Mouse (Mus musculus) heart, postnatal 36 days (tissue): ENCODE data around the gene Thsd4. TPM values are rescaled to one million over a fixed set of nuclear protein-coding genes. Genes with fewer than 3 reads are reported as not detected.

Experiments used
- DNase-seq, 2 experiments: peaks; one replicate each; pipeline ENCODE4 v3.0.0; 2021 to 2022
- intact Hi-C: fragments of 180-260 bp; cut with DNase I; formaldehyde crosslinking; loops from one replicate; pipeline ENCODE4 v1.15.1; 2025
- total RNA-seq, 2 experiments: library from RNA; stranded (reverse); gene quantifications; 2 replicates each; pipeline ENCODE4 v1.2.3; 2021

Thsd4 gene
- total RNA-seq, 2 experiments from 2014 or later: 5.4 to 6.6 TPM

DNA sequence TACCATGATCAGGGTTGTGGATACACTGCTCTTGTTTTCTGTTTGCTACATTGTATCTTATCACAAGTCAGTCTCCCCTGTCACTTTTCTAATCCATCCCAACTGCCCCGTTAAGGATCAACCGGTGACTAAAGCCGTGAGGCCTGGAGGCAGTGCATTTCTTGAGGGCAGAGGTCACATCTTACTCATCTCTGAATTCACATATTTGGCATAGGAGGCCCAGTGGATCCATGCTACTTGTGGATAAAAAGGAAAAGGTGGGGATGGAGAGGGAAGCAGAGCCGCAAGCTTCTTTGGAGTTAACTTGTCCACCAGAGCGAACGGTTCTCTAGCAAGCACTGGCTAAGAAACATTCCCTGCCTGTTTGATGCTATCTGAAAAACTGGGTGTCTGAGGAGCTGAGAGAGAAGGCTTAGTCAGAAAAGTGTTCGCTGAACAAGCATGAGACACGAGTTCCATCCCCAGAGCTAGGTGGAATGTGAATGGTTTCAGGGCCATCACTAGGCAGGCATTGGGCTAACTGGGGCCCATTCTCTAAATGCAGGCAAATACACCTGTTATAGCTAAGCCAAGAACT, 211.0 kb downstream of the Thsd4 start:
- intact Hi-C loops: no loop called here
- DNase-seq: no peak

DNA sequence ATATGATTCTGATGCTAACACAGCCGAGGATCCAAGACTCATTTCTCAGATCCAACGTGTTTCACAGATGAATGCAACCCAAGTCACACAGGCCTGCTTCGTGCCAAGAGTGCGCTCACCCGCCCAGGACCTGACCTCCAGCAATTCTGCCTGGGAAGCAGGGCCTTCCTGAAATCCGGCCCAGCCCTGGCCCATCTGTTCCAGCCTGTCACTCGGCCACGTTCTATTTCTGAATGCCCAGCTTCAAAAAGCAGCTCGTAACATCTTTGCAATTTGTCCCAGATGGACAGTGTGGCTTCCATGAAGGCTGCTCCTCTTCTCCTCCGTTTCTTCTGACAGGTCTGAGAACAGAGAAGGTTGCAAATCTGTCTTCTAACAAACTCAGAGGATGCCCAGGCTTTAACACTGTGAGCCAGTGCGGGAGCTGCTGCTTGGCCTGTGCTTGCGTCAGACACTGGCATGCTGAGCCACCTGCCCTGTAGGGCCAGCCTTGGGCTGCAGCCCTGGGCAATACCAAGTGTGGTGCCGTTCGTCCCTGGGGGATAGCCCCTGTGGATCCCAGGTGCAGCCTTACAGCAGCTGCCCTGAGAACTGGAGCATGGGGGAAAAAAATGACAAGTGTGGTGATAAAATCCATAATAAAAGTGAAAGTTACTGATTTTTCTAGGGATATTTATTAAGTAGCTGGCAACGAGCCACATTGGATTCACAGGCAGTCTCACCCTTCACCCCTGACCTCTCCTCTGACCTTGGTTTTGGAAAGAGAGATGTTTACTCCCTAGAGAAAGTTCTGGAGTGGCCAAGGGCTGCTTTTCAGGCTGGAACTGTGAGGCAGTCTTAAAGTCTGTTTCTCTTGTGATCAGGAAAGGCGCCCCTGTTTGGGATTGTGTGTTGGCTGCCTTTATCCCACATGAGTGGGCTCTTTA, 211.8 kb downstream of the Thsd4 start:
- intact Hi-C loops: loop anchor here (10.0 kb wide), 1 partner anchor 1055 kb away; no protein-coding TSS in a partner anchor
- DNase-seq: peak; percentile 69 to 76

DNA sequence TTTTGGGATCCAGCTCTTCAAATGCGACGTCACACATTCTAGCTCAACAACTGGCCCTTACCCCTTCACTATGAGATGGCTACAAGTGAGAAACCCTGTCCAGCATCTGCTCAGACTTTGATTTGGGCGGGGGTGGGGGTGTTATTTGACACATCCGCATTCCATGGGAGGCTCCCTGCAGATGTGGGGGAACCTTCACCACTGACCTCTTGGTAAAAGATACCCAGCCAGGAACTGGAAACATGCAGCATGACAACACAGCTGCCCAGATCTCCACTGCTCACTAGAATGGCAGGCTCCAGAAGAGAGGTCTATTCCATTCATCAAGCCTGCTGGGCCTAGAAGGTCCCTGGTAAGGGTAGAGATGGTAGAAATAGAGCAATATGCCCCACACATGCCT, 213.7 kb downstream of the Thsd4 start:
- DNase-seq: no peak
- intact Hi-C loops: loop anchor here (10.0 kb wide), 1 partner anchor 1057 kb away; no protein-coding TSS in a partner anchor

DNA sequence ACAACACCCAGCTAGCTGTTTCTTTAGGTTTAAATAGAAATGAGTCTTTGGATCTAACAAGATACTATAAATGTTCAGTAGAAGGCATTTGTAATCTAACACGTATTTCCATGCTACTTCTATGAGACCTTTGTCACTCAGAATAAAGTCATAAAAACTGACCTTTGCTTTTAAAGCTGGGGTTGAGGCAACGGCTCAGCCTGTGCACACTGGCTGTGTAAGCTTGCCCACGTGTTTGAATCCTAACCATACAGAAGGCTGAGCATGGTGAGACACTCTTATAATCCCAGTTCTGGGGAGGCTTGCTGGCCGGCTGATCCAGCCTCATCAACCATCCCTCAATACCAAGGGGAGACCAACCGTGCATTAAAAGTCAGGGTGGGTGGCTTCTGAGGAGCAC, 214.4 kb downstream of the Thsd4 start:
- no peak for DNase-seq
- intact Hi-C loops: loop anchor here (10.0 kb wide), 1 partner anchor 1057 kb away; no protein-coding TSS in a partner anchor

DNA sequence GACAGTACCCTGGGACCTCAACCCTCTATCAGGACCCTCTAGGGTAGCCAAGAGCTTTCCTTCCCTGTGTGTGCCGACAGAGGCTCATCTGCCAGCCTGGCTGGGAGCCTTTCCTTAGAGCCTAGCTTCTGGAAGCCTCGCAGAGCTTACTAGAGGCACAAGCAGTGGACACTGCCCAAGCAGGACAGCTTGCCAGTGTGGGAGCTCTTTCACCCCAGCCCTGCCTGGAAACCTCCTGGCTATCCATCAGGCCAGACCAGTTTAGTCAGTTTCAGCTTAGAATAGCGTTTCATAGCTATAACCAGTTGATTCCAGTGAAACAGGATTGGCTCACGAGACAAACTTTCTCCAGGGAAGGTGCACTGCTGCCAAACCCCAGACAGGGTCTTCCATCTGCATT, 215.6 kb downstream of the Thsd4 start:
- intact Hi-C loops: loop anchor here (10.0 kb wide), 1 partner anchor 1059 kb away; no protein-coding TSS in a partner anchor
- no peak for DNase-seq

DNA sequence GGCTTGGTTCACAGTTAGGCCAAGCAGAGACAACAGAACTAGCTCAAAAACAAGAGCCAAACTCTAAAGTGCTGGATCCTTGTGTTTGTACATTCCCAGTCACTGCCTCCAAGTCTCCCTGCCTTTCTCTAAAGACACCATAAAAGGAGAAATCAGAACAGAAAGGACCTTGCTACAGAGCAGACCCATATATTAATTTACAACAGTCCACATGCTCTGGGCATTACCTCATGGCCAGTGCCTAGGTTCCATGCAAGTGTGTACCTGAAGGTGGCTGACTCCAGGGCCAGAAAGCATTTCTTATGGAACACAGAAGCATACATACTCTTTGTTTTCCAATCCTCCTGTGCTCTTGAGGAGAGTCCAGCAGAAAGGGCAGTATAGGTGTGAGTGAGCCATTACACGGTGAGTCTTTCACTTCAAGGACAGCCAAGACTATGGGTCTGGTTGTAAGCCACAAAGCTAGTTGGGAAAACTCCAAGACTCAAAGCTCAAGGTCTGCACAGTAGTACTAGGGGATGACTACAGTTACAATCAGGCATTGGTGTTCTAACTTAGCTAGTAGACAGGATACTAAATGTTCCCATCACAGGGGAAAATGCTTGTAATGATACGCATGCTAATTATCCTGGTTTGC, 216.5 kb downstream of the Thsd4 start:
- intact Hi-C loops: loop anchor here (10.0 kb wide), 1 partner anchor 1059 kb away; no protein-coding TSS in a partner anchor
- DNase-seq: no peak

DNA sequence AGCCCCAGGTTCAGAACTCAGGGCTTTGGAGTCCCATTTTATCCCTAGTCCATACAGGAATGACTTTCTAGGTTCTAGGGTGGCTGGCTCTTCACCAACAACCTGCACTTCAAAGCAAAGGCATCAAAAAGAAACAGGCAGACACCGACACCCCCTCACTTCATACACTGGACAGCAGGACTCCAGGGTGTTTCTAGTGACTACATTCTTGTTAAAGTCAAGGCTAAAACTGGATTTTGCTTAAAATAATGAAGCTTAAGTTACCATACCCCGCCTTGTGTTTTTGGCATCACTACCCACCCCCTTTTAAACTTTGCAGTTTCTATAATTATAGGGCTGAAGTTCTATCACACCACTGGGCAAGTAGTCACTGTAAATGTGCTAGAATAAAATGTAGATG, 225.6 kb downstream of the Thsd4 start:
- no peak for DNase-seq
- intact Hi-C loops: no loop called here

DNA sequence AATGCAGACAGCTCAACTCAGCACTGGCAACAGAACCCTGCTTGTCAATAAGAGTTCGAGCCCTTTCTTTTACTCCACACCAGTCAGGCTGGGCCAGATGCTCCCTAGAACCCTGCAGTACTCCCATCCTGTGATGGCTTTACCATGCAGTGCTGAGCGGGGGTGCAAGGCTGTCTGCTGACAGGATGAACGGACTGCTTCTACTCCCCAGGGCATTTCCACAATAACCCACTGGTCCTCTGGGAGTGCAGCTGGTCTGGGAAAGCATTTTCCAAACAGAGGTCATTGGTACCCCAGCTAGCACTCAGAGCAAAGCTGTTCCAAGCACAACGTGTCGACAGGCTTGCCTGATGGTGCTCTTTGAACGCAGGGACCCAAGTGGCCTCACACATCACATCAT, 226.6 kb downstream of the Thsd4 start:
- intact Hi-C loops: no loop called here
- DNase-seq: no peak

DNA sequence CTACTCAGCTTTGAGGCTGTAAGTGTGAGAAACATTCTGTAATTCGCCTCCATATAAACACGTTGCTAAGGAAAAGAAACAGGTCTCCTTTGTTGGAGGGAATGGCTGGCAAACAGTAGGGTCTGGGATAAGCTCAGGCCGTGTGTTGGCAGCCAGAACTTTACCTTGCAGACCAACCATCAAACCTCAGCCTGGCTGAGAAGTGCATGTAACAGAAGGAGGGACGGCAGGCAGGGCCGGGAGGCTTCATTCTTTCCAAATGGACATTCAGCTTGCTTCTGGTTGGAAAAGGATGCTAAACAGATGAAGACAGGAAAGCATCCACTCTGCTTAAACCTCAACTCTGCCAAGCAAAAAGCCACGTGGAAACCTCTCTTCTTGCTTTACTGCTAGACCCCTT, 228.7 kb downstream of the Thsd4 start:
- intact Hi-C loops: no loop called here
- DNase-seq: no peak

DNA sequence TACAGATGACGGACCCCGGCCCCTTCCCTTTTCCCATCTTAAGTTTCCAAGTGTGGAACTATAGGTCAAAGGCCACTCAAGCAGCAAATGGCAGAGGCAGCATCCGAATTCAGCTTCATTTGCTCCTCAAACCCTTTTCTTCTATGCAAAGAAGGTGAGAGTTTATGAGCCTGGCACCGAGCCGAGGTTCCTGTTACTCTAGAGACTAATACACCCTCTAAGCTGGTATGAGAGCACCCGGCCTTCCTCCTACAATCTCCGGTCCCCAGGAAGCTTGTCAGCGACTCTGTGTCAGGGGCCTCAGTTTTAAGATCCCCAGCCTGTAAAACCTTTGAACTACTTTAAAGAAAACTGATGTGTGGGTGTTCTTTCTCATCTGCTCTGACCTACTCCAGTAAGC, 231.1 kb downstream of the Thsd4 start:
- DNase-seq: no peak

DNA sequence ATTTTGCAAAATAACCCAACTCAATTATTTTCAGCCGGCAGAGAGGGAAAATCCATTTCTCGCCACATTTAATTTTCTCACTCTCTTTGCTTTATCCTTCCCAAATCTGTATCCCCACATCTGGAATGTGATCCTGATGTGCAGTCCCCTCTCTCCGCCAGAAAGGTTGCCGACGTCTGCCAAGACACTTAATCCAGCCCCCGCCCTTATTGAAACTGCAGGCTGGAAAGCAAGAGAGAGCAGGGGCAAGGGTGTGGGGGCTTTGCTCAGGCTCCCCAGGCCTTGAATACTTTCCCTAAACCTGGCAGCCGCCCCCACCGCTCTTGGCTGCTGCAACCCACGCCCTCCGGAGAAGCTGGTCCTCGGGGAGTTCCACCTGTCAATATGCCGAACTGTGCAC, 233.1 kb downstream of the Thsd4 start:
- intact Hi-C loops: no loop called here
- DNase-seq: no peak

More for the DNA sequence above, 231.1 kb downstream of the Thsd4 start:
- intact Hi-C loops: no loop called here

DNA sequence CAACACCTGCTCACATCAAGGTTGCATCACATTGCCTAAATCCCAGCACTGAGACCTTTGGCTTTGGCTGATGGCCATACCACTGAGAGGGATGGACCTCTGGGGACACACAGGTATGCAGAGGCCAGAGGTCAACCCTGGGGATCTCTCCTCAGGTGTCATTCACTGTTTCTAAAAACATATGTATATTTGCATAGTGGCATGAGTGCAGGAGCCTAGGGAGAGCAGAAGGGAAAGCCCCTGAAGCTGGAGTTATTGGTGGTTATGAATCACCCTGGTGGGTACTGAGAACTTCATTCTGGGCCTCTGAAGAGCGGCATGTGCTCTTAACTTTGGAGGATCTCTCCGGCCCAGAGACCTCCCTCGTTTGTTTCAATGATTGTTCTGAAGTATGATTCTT, 235.5 kb downstream of the Thsd4 start:
- intact Hi-C loops: no loop called here
- DNase-seq: no peak

DNA sequence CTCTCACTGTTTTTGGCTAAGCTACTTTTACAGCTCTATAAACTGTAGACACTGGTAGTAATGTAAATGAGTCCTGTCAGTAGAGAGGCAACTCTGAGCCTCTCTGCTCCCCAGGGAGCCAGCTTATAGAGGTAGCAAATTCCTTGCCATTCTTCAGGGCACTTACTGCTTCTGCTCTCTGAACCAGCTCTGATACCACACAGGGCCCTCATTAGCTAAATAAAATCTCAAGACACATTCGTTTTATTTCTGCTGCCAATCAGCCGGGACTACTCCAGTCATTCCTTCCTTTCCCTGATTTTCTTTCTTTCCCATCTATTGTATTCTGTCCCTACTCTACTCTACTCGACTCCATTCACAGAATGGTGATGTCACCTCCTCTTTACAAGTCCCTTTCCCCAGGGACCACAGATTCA, 236.8 kb downstream of the Thsd4 start:
- no peak for DNase-seq

DNA sequence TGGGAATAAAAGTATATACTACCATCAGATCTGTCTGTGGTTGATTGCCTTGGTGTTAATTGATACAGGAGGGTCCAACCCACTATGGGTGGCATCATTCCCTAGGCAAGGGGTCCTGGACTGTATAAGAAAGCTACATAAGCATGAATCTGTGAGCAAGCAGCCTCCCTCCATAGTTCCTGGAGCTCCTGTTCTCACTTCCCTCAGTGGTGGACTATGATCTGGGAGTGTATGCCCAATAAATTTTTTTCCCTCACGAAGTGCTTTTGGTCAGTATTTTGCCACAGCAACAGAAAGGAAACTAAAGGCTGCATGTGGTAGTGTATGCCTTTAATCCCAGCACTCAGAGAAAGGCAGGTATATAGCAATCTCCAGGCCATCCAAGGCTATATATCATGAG, 237.5 kb downstream of the Thsd4 start:
- no peak for DNase-seq
- intact Hi-C loops: no loop called here

More for the DNA sequence above, 236.8 kb downstream of the Thsd4 start:
- intact Hi-C loops: no loop called here

DNA sequence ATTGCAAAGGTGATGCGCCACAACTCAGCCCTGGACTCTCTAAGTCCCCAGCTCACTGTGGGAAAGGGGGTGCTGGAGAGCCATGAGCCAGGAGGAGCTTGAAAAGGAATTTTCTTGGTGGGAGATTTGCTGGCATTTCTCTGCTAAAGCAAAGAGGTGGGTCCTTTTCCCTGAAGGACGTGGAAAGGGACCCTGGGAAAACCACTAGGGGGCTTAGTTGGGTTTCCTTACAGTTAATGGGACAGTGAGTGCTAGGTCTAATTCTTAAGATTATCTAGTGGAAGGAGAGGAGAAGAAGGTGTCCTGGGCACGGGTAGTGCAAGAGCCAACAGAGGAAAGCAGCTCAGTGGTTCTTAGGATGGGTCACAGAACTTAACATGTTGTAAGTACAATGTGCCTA, 238.3 kb downstream of the Thsd4 start:
- no peak for DNase-seq
- intact Hi-C loops: loop anchor here (1.0 kb wide), 1 partner anchor 239 kb away; the partner anchor contains the start of gene Thsd4

DNA sequence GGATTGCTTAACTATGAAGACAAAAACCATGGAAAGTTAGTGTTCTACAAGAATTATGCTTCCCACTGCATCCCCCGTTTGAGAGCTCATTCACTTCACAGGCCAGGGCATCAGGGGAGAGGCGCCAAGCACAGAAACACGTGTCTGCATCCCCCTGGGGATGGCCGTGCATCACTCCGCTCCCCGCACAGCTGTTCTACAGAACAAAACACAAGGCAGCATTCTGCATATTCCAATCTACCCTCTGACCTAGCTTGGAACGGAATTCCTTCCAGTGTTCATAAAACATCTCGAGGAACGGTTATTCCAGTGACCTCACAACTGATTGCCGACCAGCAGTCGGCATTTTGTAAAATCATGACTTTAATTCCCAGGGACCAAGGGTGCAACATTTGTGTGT, 240.6 kb downstream of the Thsd4 start:
- peak; percentile 17 to 25 for DNase-seq
- intact Hi-C loops: no loop called here

DNA sequence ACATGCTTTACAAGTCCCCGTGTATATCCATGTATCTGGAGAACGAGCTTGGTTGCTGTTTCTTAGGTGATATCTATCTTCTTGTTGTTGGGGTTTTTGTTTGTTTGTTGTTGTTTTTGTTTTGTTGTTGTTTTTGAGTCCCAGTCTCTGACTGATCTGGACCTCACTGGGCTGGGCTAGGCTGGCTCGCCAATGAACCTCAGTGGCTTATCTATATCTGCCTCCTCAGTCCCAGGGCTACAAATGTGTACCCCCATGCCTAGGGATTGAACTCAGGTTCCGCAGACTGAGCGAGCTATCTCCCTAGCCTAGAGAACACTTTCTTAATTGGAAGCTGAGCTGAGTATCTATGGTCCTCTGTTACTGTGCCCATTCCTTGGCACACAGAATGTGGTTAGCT, 241.1 kb downstream of the Thsd4 start:
- DNase-seq: no peak
- intact Hi-C loops: no loop called here

DNA sequence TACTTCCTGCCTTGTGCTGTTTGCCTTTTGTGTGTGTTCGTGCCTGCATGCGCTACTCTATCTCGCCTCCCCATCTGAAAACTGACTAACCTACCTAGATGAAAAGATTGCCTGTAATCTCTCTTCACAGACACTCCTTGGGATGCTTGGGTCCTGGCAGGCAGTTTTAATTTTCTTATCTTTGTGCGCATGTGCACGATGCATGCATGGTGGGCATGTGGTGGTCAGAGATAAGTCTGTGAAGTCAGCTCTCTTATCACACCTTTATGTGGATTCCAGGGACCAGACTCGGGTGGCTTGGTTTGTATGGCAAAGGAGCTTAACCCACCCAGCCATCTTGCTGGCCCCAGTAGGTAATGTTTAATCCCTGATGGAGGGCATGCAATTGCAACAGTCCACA, 242.3 kb downstream of the Thsd4 start:
- intact Hi-C loops: no loop called here
- no peak for DNase-seq

DNA sequence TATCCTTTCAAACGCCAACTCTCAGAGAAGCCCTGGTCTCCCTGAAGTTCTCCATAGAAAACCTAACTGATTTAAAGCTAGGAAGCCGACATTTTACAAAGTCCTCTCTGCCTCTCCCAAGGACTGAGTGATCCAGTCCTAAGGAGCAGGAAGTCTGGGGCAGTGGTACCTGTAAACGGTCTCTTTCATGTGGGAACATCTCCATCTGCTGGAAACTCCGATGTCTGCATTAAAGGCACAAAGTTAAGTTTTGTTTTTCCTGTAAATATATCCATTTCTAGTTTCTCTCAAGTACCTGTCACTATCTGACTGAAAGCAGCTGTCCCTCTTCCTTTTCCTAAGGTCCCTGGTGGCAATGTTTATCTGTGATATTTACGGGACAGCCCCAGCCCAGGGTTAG, 245.5 kb downstream of the Thsd4 start:
- intact Hi-C loops: loop anchor here (1.0 kb wide), 1 partner anchor 31 kb away; no protein-coding TSS in a partner anchor
- no peak for DNase-seq

DNA sequence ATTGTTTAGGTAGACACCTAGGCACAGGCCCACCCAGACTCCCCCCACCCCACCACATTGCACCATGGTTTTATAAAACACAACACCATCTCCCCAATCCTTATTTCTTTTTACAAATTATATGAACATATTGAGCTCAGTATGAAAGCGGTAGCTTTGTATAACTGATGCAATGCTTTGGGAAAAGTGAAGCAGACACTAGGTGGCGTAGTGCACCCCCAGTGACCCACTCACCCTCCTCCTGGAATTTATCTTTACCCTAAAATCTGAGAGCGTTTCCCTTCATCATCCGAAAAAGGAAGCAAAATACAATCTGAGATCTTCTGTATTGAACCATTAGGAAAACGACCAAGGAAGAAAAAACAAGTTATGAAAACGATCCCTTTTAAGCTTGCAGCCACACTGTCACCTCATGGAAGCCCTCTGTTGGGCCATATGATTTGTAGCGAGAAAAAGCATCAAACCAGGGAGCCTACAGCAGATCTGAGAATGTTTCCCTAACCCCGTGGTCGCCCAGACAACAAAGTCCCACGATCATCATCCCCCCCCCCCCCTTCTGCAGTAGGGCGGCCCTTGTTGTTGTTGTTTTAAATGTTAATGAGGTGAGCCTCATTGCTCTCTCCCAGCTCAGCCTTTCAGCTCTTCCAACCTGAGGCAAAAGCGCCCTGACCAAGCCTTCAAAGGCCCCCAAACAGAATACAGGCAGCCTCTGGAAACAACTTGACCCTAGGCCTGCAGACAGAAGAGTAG, 246.3 kb downstream of the Thsd4 start:
- DNase-seq: no peak
- intact Hi-C loops: loop anchor here (1.0 kb wide), 1 partner anchor 30 kb away; no protein-coding TSS in a partner anchor
